Mouse (Mus musculus) lung, embryonic 15.5 days (tissue): Measurements from ENCODE around the gene Gm20852. TPM values are rescaled to one million over a fixed set of nuclear protein-coding genes. Genes with fewer than 3 reads are reported as not detected.
"Not testable (repeated sequence)": the region's sequence is repeated elsewhere in the genome, so short reads cannot be mapped to it uniquely, and the experiment has no call there.

ENCODE experiments used
- ATAC-seq: fragments of 200-750 bp; cut with Nextera tagmentation; 2 replicates; pipeline ENCODE4 v1.8.0; 2017; ENCODE audit warnings: moderate number of reproducible peaks, borderline replicate concordance; ENCODE audit not compliant: low FRiP score, low TSS enrichment; ENCODE audit errors: extremely low read depth
- H3K27ac ChIP-seq: fragments of 300-500 bp; sonication (generic); 2 replicates; pipeline ENCODE4 v1.5.1; 2015; ENCODE audit warnings: moderate library complexity, mild to moderate bottlenecking, inconsistent platforms
- H3K27me3 ChIP-seq: fragments of 300-500 bp; sonication (generic); 2 replicates; pipeline ENCODE4 v1.6.1; 2015; ENCODE audit warnings: inconsistent platforms
- H3K36me3 ChIP-seq: fragments of 300-500 bp; sonication (generic); 2 replicates; pipeline ENCODE4 v1.6.1; 2015; ENCODE audit warnings: inconsistent platforms
- H3K4me1 ChIP-seq: fragments of 300-500 bp; sonication (generic); 2 replicates; pipeline ENCODE4 v1.6.1; 2015; ENCODE audit warnings: inconsistent platforms
- H3K4me2 ChIP-seq: fragments of 300-500 bp; sonication (generic); 2 replicates; pipeline ENCODE4 v1.6.1; 2015; ENCODE audit warnings: inconsistent platforms, mild to moderate bottlenecking, moderate library complexity
- H3K4me3 ChIP-seq: fragments of 300-500 bp; sonication (generic); 2 replicates; pipeline ENCODE4 v1.5.1; 2015; ENCODE audit warnings: mild to moderate bottlenecking, inconsistent platforms
- H3K9ac ChIP-seq: fragments of 300-500 bp; sonication (generic); 2 replicates; pipeline ENCODE4 v1.6.1; 2015; ENCODE audit warnings: inconsistent platforms
- H3K9me3 ChIP-seq: fragments of 300-500 bp; sonication (generic); 2 replicates; pipeline ENCODE4 v1.6.1; 2016; ENCODE audit warnings: inconsistent platforms
- WGBS: fragments of 180-500 bp; shearing (Covaris S2); methylation state at CpG from one replicate; pipeline ENCODE4 v1.1.7; 2015; 5-methylcytosine and 5-hydroxymethylcytosine counted together
- polyA plus RNA-seq: library from polyadenylated mRNA; unstranded; fragments of >200 nt; fragmentation: Nextera tagmentation; extraction: Ambion mirVana; gene quantifications from 2 replicates; pipeline ENCODE4 v1.2.1, GENCODE M21; 2015

Gm20852 gene
- not detected in 2 replicates for polyA plus RNA-seq

- not testable (repeated sequence) for ATAC-seq, H3K27me3 ChIP-seq, H3K4me3 ChIP-seq, H3K36me3 ChIP-seq, H3K9me3 ChIP-seq, H3K27ac ChIP-seq, H3K4me1 ChIP-seq, H3K9ac ChIP-seq, H3K4me2 ChIP-seq
- WGBS = no CpG with 5 or more reads among the region's 4 CpGs
Observed at GRCm38 (mm10) chrY:66742023-66742422, at the start of gene Gm20852. Gene Gm20852 (minus strand): TSS chrY:66742123.
